Mouse (Mus musculus) CH12.LX (cell line): ENCODE measurements around the gene Rbm6.

ENCODE experiments used
- BHLHE40 ChIP-seq: IDR thresholded peaks from 2 replicates; pipeline ENCODE4 v1.6.1; 2011; ENCODE audit warnings: mild to moderate bottlenecking, low read depth, low read length, improper control_type of control experiment
- JUND ChIP-seq: conservative IDR thresholded peaks from 2 replicates; pipeline ENCODE4 v1.6.1; 2011; ENCODE audit warnings: low read depth, low read length, improper control_type of control experiment
- PAX5 ChIP-seq: IDR thresholded peaks from 2 replicates; pipeline ENCODE4 v1.6.1; 2012; ENCODE audit warnings: low read length, inconsistent platforms, mixed read lengths

DNA sequence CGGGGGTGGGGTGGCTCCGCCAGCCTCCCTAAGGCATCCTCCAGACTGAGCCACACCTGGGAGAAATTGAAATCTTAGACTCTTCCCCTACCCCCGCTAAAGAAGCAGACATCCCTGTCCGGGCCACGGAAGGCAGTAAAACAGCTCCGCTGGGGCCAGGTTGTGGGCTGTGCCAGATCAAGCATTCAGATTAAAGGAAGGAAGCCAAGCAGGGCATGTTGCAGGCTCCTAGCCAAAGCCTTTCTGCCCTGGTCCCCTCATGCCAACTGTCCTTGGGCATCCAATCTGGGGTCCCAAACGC, 136.9 kb downstream of the Rbm6 start:
- TF ChIP-seq BHLHE40: no peak
- TF ChIP-seq JUND: no peak
- no peak for TF ChIP-seq PAX5
